Mouse (Mus musculus): ENCODE measurements at regions not wholly inside any gene's neighbourhood (a gene's known extent, or its start where the extent isn't known, plus 50 kb on each side); places are given as distances from the start of the nearest gene placed in this dataset.

GRCm38 (mm10) chr4:67899109-67899508 lies 1055.1 kb downstream of the Brinp1 start:
- H3K27me3 ChIP-seq (ENCODE audit: insufficient read depth, poor library complexity, severe bottlenecking): no peaks in the 10 kb centered on the region
- DNase-seq (ENCODE audit: low spot score): no peak
- H3K36me3 ChIP-seq: no peaks in the 10 kb centered on the region
- H3K4me3 ChIP-seq: no peak overlapping the region
- 87% methylated on average over 1 of the region's 1 CpGs for WGBS
- no peaks in the 10 kb centered on the region for H3K9me3 ChIP-seq
- no peaks in the 10 kb centered on the region for H3K4me1 ChIP-seq (replicated peaks)
- no peak overlapping the region for H3K27ac ChIP-seq

- WGBS: 89% methylated on average over 1 of the region's 1 CpGs
- DNase-seq (ENCODE audit: low spot score): no peak
- Histone ChIP-seq H3K27ac (no peak overlapping the region), H3K9me3 (no peaks in the 10 kb centered on the region), H3K4me3 (no peak overlapping the region), H3K4me1 (replicated peaks) (no peaks in the 10 kb centered on the region), H3K27me3 (ENCODE audit: insufficient read depth, poor library complexity, severe bottlenecking) (no peaks in the 10 kb centered on the region), H3K36me3 (no peaks in the 10 kb centered on the region)
Observed at GRCm38 (mm10) chr4:67891946-67892575, 1062.1 kb downstream of the Brinp1 start.

GRCm38 (mm10) chr4:67887954-67888353 lies 1060.6 kb downstream of the Tlr4 start:
- H3K27ac ChIP-seq: no peak overlapping the region
- H3K36me3 ChIP-seq: no peaks in the 10 kb centered on the region
- H3K4me3 ChIP-seq: no peak overlapping the region
- no peaks in the 10 kb centered on the region for H3K27me3 ChIP-seq (ENCODE audit: insufficient read depth, poor library complexity, severe bottlenecking)
- DNase-seq (ENCODE audit: low spot score): no peak
- H3K9me3 ChIP-seq: no peaks in the 10 kb centered on the region
- no peaks in the 10 kb centered on the region for H3K4me1 ChIP-seq (replicated peaks)

GRCm38 (mm10) chr4:67885204-67885603 lies 1057.8 kb downstream of the Tlr4 start:
- no peaks in the 10 kb centered on the region for H3K9me3 ChIP-seq
- no peaks in the 10 kb centered on the region for H3K36me3 ChIP-seq
- H3K4me1 ChIP-seq (replicated peaks): no peaks in the 10 kb centered on the region
- no peak overlapping the region for H3K27ac ChIP-seq
- no peaks in the 10 kb centered on the region for H3K27me3 ChIP-seq (ENCODE audit: insufficient read depth, poor library complexity, severe bottlenecking)
- H3K4me3 ChIP-seq: no peak overlapping the region
- DNase-seq (ENCODE audit: low spot score): no peak

GRCm38 (mm10) chr4:67862218-67862617 lies 1034.8 kb downstream of the Tlr4 start:
- H3K4me1 ChIP-seq (replicated peaks): no peaks in the 10 kb centered on the region
- H3K36me3 ChIP-seq: no peaks in the 10 kb centered on the region
- H3K27me3 ChIP-seq (ENCODE audit: insufficient read depth, poor library complexity, severe bottlenecking): no peaks in the 10 kb centered on the region
- no peak for DNase-seq (ENCODE audit: low spot score)
- no peak overlapping the region for H3K4me3 ChIP-seq
- H3K9me3 ChIP-seq: no peaks in the 10 kb centered on the region
- 85% methylated on average over 2 of the region's 2 CpGs for WGBS
- no peak overlapping the region for H3K27ac ChIP-seq

GRCm38 (mm10) chr4:67861801-67862200 lies 1034.4 kb downstream of the Tlr4 start:
- 80% methylated on average over 1 of the region's 1 CpGs for WGBS

GRCm38 (mm10) chr4:67853001-67853400 lies 1025.6 kb downstream of the Tlr4 start:
- Histone ChIP-seq H3K4me3 (no peak overlapping the region), H3K27ac (no peak overlapping the region), H3K27me3 (ENCODE audit: insufficient read depth, poor library complexity, severe bottlenecking) (no peaks in the 10 kb centered on the region), H3K9me3 (no peaks in the 10 kb centered on the region), H3K36me3 (no peaks in the 10 kb centered on the region), H3K4me1 (replicated peaks) (no peaks in the 10 kb centered on the region)
- 89% methylated on average over 4 of the region's 4 CpGs for WGBS
- DNase-seq (ENCODE audit: low spot score): no peak

More at GRCm38 (mm10) chr4:67861801-67862200, 1034.4 kb downstream of the Tlr4 start:
- no peaks in the 10 kb centered on the region for H3K4me1 ChIP-seq (replicated peaks)
- H3K4me3 ChIP-seq: no peak overlapping the region
- no peaks in the 10 kb centered on the region for H3K9me3 ChIP-seq
- H3K27ac ChIP-seq: no peak overlapping the region
- H3K27me3 ChIP-seq (ENCODE audit: insufficient read depth, poor library complexity, severe bottlenecking): no peaks in the 10 kb centered on the region
- H3K36me3 ChIP-seq: no peaks in the 10 kb centered on the region
- DNase-seq (ENCODE audit: low spot score): no peak

GRCm38 (mm10) chr4:67833397-67833796 lies 1006.0 kb downstream of the Tlr4 start:
- Histone ChIP-seq H3K27ac (no peak overlapping the region), H3K9me3 (no peaks in the 10 kb centered on the region), H3K4me3 (no peak overlapping the region), H3K27me3 (ENCODE audit: insufficient read depth, poor library complexity, severe bottlenecking) (no peaks in the 10 kb centered on the region), H3K4me1 (replicated peaks) (no peaks in the 10 kb centered on the region), H3K36me3 (no peaks in the 10 kb centered on the region)
- no peak for DNase-seq (ENCODE audit: low spot score)
- 85% methylated on average over 4 of the region's 4 CpGs for WGBS

- Histone ChIP-seq H3K36me3 (no peaks in the 10 kb centered on the region), H3K27ac (no peak overlapping the region), H3K9me3 (no peaks in the 10 kb centered on the region), H3K27me3 (ENCODE audit: insufficient read depth, poor library complexity, severe bottlenecking) (no peaks in the 10 kb centered on the region), H3K4me1 (replicated peaks) (no peaks in the 10 kb centered on the region), H3K4me3 (no peak overlapping the region)
- DNase-seq (ENCODE audit: low spot score): no peak
- 51% methylated on average over 1 of the region's 1 CpGs for WGBS
Observed at GRCm38 (mm10) chr4:67825484-67825883, 998.1 kb downstream of the Tlr4 start.

GRCm38 (mm10) chr4:67796050-67796449 lies 968.7 kb downstream of the Tlr4 start:
- Histone ChIP-seq H3K4me3 (no peak overlapping the region), H3K27ac (no peak overlapping the region), H3K9me3 (no peaks in the 10 kb centered on the region), H3K36me3 (no peaks in the 10 kb centered on the region), H3K4me1 (replicated peaks) (no peaks in the 10 kb centered on the region; the same call in 1 of the 2 replicates), H3K27me3 (ENCODE audit: insufficient read depth, poor library complexity, severe bottlenecking) (no peaks in the 10 kb centered on the region)
- 42% methylated on average over 1 of the region's 1 CpGs for WGBS
- no peak for DNase-seq (ENCODE audit: low spot score)

Measured in hindbrain, embryonic 10.5 days (tissue).